Mouse (Mus musculus) embryonic fibroblast, embryonic 13.5 days (primary cell): ENCODE data around the gene Ston2. TPM values are rescaled to one million over a fixed set of nuclear protein-coding genes. Genes with fewer than 3 reads are reported as not detected.

Experiments
- H3K27ac ChIP-seq: 2 replicates; pipeline ENCODE4 v1.5.1; 2012; ENCODE audit warnings: low read length, control low read depth, inconsistent platforms; ENCODE audit not compliant: insufficient read depth
- H3K4me1 ChIP-seq: 2 replicates; pipeline ENCODE4 v1.6.1; 2011; ENCODE audit warnings: low read length; ENCODE audit not compliant: control insufficient read depth, insufficient read depth
- H3K4me3 ChIP-seq: 2 replicates; pipeline ENCODE4 v1.5.1; 2011; ENCODE audit warnings: mild to moderate bottlenecking, control low read depth, low read length; ENCODE audit not compliant: insufficient read depth
- CTCF ChIP-seq: IDR thresholded peaks from 2 replicates; pipeline ENCODE4 v1.5.1; 2011; ENCODE audit warnings: mild to moderate bottlenecking, control low read depth, low read length, moderate library complexity, borderline replicate concordance; ENCODE audit not compliant: insufficient read depth
- POLR2A ChIP-seq: IDR thresholded peaks from 2 replicates; pipeline ENCODE4 v1.6.1; 2011; ENCODE audit warnings: low read depth, mild to moderate bottlenecking, control low read depth, low read length, moderate library complexity
- polyA plus RNA-seq: library from polyadenylated mRNA; stranded (reverse); fragments of >200 nt; gene quantifications from 2 replicates; pipeline ENCODE4 v1.2.4, GENCODE M21; 2011; ENCODE audit warnings: low read depth; ENCODE audit not compliant: missing spikeins, insufficient read length

Gene Ston2
- polyA plus RNA-seq, 1 experiment: 1.8 TPM

DNA sequence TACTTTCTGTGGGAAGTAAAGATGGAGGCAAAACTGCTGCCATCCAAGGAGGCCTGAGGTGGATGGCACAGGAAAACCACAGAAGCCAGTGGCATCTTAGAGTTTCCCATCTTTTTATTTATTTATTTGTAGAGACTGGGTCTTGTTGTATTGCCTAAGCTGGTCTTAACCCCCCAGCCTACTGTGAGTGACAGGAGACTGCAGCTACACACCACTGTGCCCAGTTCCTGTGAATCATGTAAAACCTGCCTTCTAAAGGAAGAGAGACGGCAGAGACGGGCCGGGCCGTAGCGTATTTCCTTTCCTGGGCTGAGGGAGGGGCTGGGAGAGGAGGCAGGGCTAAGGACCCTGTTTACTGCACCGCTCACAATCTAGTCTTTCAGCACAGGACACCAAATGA is 19.6 kb upstream of the Ston2 start:
- Histone ChIP-seq H3K4me1 (no peaks in the 10 kb centered on the region), H3K27ac (no peak overlapping the region), H3K4me3 (no peak overlapping the region)
- TF ChIP-seq POLR2A (no peak), CTCF (no peak)

DNA sequence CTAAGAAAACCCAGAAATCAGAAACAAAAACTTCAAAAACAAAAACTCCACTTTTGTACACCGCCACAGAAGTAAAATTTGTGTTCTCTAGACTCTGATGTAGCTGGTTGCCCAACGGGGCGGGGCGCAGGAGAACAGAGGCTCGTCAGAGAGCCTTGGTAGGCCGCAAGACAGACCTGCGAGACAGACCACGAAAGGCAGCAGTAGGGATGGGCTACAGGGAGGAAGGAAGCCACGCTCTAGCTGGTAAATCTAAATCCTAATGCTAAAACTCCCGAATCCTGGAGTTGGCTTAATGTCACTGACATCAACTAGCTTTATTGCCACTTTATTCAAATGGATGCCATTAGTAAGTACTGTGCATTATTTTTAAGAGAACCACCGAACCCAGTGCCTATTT is 18.9 kb upstream of the Ston2 start:
- Histone ChIP-seq H3K27ac (no peak overlapping the region), H3K4me1 (no peaks in the 10 kb centered on the region), H3K4me3 (no peak overlapping the region)
- TF ChIP-seq CTCF: no peak
- no peak for TF ChIP-seq POLR2A

DNA sequence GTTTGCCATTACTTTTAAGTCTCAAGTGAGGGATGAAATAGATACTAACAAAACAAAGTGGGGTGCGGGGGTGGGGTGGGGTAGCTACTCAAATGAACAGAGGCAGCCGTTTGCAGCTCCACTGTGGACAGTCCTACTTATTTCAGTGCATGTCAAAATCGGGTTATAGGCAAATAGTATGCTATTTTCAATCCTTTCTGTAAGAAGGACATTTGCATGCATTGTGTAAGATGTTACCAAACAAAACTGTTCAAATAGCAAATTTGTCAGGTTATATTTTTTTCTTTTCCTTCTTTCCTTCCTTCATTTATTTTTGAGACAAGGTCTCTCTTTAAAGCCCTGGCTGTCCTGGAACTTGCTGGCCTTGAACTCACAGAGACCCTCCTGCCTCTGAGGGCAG is 16.1 kb upstream of the Ston2 start:
- Histone ChIP-seq H3K4me3 (no peak overlapping the region), H3K4me1 (no peaks in the 10 kb centered on the region), H3K27ac (no peak overlapping the region)
- TF ChIP-seq POLR2A: no peak
- no peak for TF ChIP-seq CTCF

DNA sequence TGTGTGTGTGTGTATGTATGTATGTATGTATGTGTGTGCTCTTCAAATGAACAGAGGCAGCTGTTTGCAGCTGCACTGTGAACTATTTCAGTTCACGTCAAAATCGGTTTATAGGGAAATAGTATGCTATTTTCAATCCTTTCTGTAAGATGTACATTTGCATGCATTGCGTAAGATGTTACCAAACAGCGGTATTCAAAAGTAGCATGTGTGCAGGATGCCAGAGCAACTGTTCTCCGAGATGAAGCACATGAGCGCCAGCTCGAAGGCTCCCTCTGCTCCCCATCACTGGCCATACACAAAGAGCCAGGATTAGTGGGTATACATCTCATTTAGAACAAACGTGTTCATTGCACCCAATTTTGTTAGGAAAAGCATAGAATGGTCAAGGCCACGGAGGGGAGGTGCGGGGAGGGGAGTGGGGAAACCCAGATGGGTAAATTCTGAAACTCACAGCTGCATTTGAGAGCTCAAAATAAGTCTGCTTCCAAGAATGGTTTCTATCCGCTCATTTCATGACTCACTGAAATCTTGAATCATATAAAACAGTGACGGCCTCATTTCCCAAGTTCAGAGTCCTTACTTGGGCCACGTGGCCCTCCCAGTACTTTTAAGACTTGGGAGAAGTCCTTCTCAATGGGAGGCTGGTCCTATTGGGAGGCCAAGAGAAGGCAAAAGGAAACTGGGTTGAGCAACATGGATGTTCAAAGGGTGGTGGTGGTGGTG is 15.2 kb upstream of the Ston2 start:
- no peak overlapping the region for H3K27ac ChIP-seq
- TF ChIP-seq CTCF (no peak), POLR2A (no peak)
- no peak overlapping the region for H3K4me3 ChIP-seq
- no peaks in the 10 kb centered on the region for H3K4me1 ChIP-seq

DNA sequence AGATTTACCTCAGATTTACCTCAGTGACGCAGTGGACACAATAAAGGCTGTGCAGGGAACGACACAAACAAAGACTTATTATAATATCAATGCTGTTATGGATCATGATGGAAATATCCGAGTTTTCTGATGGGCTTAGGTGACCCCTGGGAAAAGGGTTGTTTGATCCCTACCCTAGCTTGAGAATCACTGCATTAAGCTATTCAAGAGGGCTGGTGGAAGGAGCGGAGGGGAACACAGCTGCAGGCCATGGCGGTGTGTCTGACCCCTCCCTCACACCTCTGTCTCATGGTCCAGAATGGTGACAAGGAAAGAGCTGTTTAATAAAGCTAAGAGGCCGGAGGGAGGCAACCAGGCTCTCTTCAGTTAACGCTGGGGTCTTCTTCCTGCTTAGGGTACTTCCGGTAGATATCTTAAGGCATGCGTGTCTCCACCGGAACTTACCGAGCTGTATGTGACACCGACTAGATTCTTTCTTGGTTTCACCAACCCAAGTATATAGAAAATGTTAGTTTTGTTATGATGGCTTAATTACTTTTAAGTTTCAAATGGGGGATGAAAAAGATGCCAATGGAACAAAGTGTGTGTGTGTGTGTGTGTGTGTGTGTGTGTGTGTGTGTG is 14.5 kb upstream of the Ston2 start:
- no peak overlapping the region for H3K27ac ChIP-seq
- TF ChIP-seq POLR2A (no peak), CTCF (no peak)
- H3K4me1 ChIP-seq: no peaks in the 10 kb centered on the region
- no peak overlapping the region for H3K4me3 ChIP-seq

DNA sequence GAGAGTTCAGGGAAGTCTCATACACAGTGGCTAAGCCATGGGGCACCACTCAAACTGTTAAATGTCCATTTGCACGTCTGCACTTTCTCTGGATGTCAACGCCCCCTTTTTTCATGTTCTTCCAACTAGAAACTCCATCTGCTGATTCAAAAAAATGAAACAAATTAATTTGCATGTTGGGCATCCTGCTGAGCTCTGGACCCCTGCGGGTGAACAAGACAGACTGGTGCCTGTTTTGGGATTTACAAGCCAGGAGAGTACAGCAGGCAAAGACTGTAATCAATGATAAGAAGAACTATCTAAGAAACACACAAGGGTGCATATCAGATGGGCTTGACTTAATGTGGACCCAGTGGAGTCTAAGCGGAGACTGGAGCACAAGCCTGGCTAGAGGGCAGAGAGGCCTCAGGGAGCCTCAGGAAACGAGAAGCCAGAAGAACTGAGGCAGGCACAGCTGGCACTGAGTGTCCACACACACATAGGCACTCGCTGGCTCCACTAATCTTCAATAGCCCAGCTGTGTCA is 12.7 kb upstream of the Ston2 start:
- Histone ChIP-seq H3K27ac (no peak overlapping the region), H3K4me1 (no peaks in the 10 kb centered on the region), H3K4me3 (no peak overlapping the region)
- TF ChIP-seq CTCF (no peak), POLR2A (no peak)

DNA sequence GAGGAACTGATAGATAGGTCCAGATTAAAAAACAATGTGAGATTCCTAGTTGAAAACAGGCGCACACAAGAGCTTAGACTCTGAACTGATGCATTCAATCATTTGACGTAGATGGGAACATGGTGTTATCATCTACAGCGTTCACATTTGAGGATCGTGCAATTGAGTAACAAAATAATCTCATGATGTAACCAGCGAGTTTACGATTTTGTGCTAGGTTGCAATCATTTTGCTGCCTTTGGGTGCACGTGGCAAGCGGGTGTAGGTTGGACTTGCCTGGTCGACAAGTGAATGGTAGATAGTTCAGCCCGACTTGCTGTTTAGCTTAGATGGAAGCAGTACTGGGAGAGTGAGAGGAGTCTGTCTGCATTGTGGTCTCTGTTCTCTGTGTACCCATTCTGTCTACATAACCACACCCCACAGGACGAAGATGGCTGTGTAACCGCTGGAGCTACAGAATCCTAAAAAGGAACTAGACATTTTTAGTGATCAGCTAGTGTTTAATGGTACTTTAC is 11.7 kb upstream of the Ston2 start:
- Histone ChIP-seq H3K4me1 (no peaks in the 10 kb centered on the region), H3K4me3 (no peak overlapping the region), H3K27ac (no peak overlapping the region)
- no peak for TF ChIP-seq POLR2A
- no peak for TF ChIP-seq CTCF

DNA sequence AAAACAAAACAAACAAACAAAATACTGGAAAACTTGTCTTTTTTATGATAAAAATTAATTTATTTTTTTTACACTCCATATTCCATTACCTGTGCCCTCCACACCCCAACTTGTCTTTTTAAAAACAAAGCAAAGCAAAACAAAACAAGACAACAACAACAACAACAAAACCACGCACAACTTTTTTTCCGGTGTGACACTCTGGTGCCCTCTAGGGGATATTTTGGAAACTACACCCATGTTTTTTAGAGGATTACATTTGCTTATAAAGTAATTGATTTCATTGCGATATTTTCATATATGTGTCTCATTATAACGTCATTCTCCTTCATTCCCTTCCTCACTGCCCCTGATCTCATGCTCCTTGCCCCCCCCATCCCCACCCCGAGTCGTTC is 11.2 kb upstream of the Ston2 start:
- no peak overlapping the region for H3K27ac ChIP-seq
- H3K4me1 ChIP-seq: no peaks in the 10 kb centered on the region
- TF ChIP-seq CTCF (no peak), POLR2A (no peak)
- no peak overlapping the region for H3K4me3 ChIP-seq

DNA sequence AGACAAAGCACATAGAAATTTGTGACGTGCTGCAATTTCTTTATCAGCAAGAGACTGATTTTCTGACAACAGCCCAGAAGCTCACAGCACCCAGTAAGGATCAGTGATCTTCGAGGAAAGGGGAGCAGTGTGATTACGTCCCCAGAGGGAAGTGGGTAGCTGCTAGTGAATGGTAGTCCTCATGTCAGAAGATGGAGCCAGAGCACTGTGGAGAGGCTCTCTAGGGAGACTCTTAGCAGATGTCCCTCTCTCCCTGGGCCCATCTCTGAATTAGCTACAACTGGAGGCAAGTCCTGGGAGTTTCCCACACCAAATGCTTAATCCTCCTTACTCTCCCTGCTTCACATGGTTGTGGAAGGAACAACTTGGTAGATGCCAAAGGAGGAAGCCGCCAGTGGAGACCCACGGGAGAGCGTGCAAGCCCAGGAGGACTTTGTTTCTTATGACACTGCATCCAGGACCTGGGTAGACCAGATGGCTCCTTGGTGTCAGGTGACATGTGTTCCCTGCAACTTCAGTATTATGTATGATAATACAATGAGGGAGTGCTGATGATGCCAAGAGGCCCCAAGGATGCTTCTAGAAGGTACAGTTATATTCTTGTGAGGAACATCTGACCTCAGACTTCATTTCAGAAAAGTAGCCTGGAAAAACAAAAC is 10.7 kb upstream of the Ston2 start:
- TF ChIP-seq POLR2A (no peak), CTCF (no peak)
- H3K4me1 ChIP-seq: no peaks in the 10 kb centered on the region
- H3K27ac ChIP-seq: no peak overlapping the region
- H3K4me3 ChIP-seq: no peak overlapping the region

DNA sequence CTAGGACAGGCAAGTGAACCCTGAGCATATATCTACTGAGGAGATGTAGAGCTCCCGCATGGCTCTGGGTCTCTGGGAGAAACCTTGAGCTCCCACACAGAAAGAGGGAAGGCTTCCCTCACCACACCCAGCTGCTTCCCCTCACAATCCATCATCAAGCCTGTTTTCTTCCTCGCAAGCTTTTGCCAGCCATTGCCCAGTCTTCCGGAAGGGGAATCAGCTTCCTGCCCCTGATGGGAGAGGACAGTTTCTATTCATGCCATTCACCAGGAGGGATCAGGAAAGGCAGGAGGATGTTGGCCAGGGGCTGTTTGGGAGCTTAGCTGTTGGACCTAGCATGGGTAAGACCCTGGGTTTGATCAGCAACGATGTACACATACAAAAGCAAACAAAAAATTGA is 8.6 kb upstream of the Ston2 start:
- Histone ChIP-seq H3K4me1 (no peaks in the 10 kb centered on the region; the same call in 1 of the 2 replicates), H3K4me3 (no peak overlapping the region), H3K27ac (no peak overlapping the region)
- TF ChIP-seq POLR2A: no peak
- TF ChIP-seq CTCF: no peak
